Mouse (Mus musculus) duodenum, adult 2 months (tissue): ENCODE data around the gene Fkbp14. TPM values are rescaled to one million over a fixed set of nuclear protein-coding genes. Genes with fewer than 3 reads are reported as not detected.

ENCODE experiments used
- polyA plus RNA-seq: library from polyadenylated mRNA; depleted of rRNA; stranded (reverse); fragments of >200 nt; gene quantifications from 2 replicates; pipeline ENCODE4 v1.2.3, GENCODE M21; 2012; ENCODE audit warnings: low replicate concordance; rRNA removed

Gene Fkbp14
- 0.28 and 0.67 TPM in 2 replicates for polyA plus RNA-seq

DNA sequence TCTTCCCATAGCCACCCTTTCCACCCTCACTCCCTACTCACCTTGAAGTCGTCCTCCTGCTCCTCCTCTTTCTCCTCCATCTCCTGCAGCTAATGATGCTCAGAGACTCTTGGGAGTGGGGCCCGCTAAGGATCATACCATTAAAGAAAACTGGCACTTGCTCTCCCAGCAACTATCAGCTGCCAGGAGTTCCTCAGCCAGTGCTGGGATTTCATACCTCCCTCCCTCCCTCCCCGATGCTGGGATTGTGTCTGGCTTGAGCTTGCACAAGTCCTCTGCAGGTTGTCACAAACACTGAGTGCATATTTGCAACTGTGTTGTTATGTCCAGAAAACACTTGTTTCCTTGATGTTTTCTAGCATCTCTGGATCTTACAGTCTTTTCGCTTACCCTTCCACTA, at the start of gene Fkbp14:
TSS of gene Fkbp14 (minus strand) at position 101 of the 400 bp plus-strand sequence.

GRCm38 (mm10) chr6:54594469-54595329, 2.4 kb downstream of the Fkbp14 start, which contains the start of gene Plekha8:
Gene Plekha8 (plus strand): TSS chr6:54595111.

GRCm38 (mm10) chr6:54565665-54566545, 31.2 kb downstream of the Fkbp14 start, which contains the start of gene Scrn1:
Gene Scrn1 (minus strand): TSS chr6:54566489.

Other genes with a start within 250 kb of the Fkbp14 start
- gene Wipf3, start 167.7 kb downstream of the Fkbp14 start, polyA plus RNA-seq, result 5.3 and 5.7 TPM in 2 replicates
- gene Scrn1, start 30.8 kb downstream of the Fkbp14 start, polyA plus RNA-seq, result 0.49 and 0.59 TPM in 2 replicates
- 4.6 and 4.9 TPM in 2 replicates for gene Plekha8, start 2.2 kb downstream of the Fkbp14 start, polyA plus RNA-seq
- 1.7 and 3.2 TPM in 2 replicates for gene Mturn, start 84.3 kb upstream of the Fkbp14 start, polyA plus RNA-seq
- 8.2 and 25.6 TPM in 2 replicates for gene Znrf2, start 219.6 kb upstream of the Fkbp14 start, polyA plus RNA-seq